Mouse (Mus musculus): Measurements from ENCODE around the gene Myom1. TPM values are rescaled to one million over a fixed set of nuclear protein-coding genes. Genes with fewer than 3 reads are reported as not detected.

Myom1 gene
- polyA plus RNA-seq, 1 experiment from 2014 or later = 208 TPM

DNA sequence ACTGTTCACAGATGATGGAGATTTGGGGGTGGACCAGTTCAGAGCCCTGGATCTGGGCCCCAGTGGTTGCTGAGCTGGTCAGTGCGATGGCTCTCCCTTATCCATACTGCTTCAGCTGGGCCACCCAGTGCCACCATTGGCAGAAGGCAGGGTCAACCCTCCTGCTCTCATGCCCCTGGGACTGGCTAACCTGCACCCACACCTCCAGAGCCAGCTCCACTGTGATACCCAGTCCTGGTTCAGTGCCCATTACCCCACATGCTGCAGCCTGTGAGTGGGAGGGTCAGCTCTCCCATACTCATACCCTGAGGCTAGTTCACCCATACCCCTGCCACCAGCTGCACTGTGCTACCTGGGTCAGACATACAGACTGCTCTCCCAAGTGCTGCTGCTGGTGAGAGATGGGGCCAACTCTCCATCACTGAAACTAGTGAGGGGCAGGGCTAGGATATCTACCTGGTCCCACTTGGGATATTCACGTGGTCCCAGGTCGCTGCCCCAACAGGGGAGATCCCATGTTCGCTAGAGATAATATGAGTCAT, 15.1 kb downstream of the Myom1 start:
- ATAC-seq (replicated peaks; ENCODE audit: insufficient number of reproducible peaks, low FRiP score, low TSS enrichment) = no peak
- no peak overlapping the region for H3K9ac ChIP-seq (ENCODE audit: low read depth, low read length)
- no peaks in the 10 kb centered on the region for H3K9me3 ChIP-seq (replicated peaks; ENCODE audit: control insufficient read depth, low read length)
- WGBS (ENCODE audit: insufficient replicate concordance) = 87% methylated on average over 4 of the region's 4 CpGs
- no peak overlapping the region for H3K27ac ChIP-seq (ENCODE audit: low read depth, low read length)
- no peaks in the 10 kb centered on the region for H3K27me3 ChIP-seq (ENCODE audit: control insufficient read depth, insufficient read depth, low read length)
- H3K36me3 ChIP-seq (ENCODE audit: control insufficient read depth, insufficient read depth, low read length) = no peaks in the 10 kb centered on the region
- no peak overlapping the region for H3K4me3 ChIP-seq (ENCODE audit: low read depth, low read length)
- no peak overlapping the region for H3K4me2 ChIP-seq
- H3K4me1 ChIP-seq (ENCODE audit: control insufficient read depth, insufficient read depth, low read length) = peaks cover 13% of the 10 kb centered on the region

DNA sequence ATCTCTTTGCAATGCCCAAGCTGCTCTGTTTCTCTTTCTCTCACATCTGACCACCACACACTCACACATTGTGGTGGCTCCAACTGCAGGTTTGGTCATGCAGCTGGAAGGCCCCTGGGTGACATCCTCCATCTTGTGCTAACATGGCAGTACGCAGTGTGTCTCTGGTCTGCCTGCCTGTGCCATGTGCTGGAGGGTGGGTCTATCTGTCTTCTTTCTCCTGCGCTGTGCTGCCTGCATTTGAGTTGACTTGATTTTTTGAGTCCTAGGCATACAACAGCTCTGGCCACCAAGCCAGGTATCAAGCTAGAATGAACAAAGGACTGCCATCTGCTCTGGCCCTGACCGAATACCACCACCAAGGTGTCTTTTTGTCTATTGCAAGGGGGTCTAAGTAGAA, 15.7 kb downstream of the Myom1 start:
- Histone ChIP-seq H3K4me2 (no peak overlapping the region), H3K9ac (ENCODE audit: low read depth, low read length) (no peak overlapping the region), H3K9me3 (replicated peaks; ENCODE audit: control insufficient read depth, low read length) (no peaks in the 10 kb centered on the region), H3K4me3 (ENCODE audit: low read depth, low read length) (no peak overlapping the region), H3K27me3 (ENCODE audit: control insufficient read depth, insufficient read depth, low read length) (no peaks in the 10 kb centered on the region), H3K36me3 (ENCODE audit: control insufficient read depth, insufficient read depth, low read length) (no peaks in the 10 kb centered on the region), H3K27ac (ENCODE audit: low read depth, low read length) (peak overlapping the region; percentile 99; the same call in 1 of the 2 replicates), H3K4me1 (ENCODE audit: control insufficient read depth, insufficient read depth, low read length) (peaks cover 18% of the 10 kb centered on the region)
- 94% methylated on average over 3 of the region's 3 CpGs for WGBS (ENCODE audit: insufficient replicate concordance)
- ATAC-seq (replicated peaks; ENCODE audit: insufficient number of reproducible peaks, low FRiP score, low TSS enrichment) = no peak

DNA sequence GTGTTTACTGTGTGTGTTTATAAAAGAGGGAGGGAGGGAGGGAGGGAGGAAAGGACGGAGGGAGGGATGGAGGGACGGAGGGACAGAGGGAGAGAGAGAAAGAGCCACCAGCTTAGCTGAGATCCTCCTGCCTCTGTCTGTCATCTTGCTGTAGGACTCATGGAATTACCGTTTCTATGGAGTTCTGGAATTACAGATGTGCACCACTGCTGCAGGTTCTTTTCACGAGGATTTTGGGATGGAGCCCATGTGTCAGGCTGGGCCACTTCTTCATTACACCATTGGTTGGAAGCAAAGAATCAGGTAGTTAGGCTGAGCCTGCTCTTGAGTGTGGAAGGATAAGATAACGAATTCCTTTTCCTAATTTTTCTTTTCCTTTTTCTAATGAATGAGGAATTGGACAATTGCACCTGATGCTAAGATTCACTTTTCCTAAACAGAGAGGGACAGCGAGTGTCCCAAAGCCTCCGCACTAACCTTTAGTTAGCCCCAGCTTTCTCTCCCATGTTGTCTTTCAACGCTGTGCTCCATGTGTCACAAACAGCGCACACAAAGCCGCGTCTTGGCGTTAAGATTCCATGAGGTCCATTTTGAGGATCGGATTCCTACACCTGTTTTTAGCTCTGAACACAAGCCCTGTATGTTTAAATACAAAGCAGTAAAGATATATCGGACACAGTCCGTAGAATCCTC, 16.3 kb downstream of the Myom1 start:
- 49% methylated on average over 15 of the region's 15 CpGs for WGBS (ENCODE audit: insufficient replicate concordance)
- H3K27me3 ChIP-seq (ENCODE audit: control insufficient read depth, insufficient read depth, low read length) = no peaks in the 10 kb centered on the region
- ATAC-seq (replicated peaks; ENCODE audit: insufficient number of reproducible peaks, low FRiP score, low TSS enrichment) = no peak
- H3K4me2 ChIP-seq = peak overlapping the region; percentile 47
- peak overlapping the region; percentile 99 for H3K27ac ChIP-seq (ENCODE audit: low read depth, low read length)
- no peaks in the 10 kb centered on the region for H3K9me3 ChIP-seq (replicated peaks; ENCODE audit: control insufficient read depth, low read length)
- H3K4me3 ChIP-seq (ENCODE audit: low read depth, low read length) = peak overlapping the region; percentile 52
- H3K36me3 ChIP-seq (ENCODE audit: control insufficient read depth, insufficient read depth, low read length) = no peaks in the 10 kb centered on the region
- H3K4me1 ChIP-seq (ENCODE audit: control insufficient read depth, insufficient read depth, low read length) = peaks cover 18% of the 10 kb centered on the region
- H3K9ac ChIP-seq (ENCODE audit: low read depth, low read length) = peak overlapping the region; percentile 90

DNA sequence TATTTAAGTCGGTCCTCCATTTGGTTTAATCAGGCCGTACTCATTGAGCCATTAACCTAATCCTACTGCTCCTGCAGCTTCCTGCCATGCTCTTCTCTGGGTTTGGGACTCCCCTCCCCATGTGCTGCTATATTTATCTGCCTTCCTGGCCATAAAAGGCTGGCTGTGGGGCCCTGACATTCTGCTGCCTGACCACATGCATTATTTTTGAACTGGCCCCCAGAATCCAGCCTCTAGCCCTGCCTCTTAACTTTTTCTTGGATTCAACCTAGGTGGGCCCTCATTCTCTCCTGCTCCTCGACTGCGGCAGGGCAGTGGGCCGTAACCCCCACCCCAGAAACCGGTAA, 16.8 kb downstream of the Myom1 start:
- Histone ChIP-seq H3K36me3 (ENCODE audit: control insufficient read depth, insufficient read depth, low read length) (0 out of 2 replicates have a peak, but pooled peaks cover 2% of the 10 kb centered on the region), H3K27me3 (ENCODE audit: control insufficient read depth, insufficient read depth, low read length) (no peaks in the 10 kb centered on the region), H3K27ac (ENCODE audit: low read depth, low read length) (peak overlapping the region; percentile 99), H3K9me3 (replicated peaks; ENCODE audit: control insufficient read depth, low read length) (no peaks in the 10 kb centered on the region), H3K4me1 (ENCODE audit: control insufficient read depth, insufficient read depth, low read length) (peaks cover 23% of the 10 kb centered on the region), H3K4me3 (ENCODE audit: low read depth, low read length) (peak overlapping the region; percentile 52), H3K9ac (ENCODE audit: low read depth, low read length) (peak overlapping the region; percentile 90), H3K4me2 (peak overlapping the region; percentile 47)
- 11% methylated on average over 6 of the region's 6 CpGs for WGBS (ENCODE audit: insufficient replicate concordance)
- ATAC-seq (replicated peaks; ENCODE audit: insufficient number of reproducible peaks, low FRiP score, low TSS enrichment) = peak; percentile 58

DNA sequence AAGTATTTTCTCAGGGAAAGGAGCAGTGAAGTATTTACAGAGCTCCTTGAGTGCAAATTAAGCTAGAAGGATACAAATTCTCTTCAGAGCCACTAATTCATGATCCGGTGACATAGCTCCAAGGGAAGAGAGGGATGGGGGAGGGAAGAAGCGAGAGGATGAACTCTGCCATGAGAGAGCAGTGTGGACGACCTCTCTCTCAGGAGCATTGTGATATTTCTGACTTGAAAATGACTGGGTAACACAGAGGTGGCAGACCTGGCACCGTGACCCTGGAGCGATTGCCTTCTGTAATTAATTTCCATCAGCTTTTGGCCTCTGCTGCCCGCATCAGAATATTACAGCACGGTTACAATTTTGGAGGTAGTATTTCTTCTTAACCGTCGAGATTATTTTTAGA, 17.4 kb downstream of the Myom1 start:
- no peak for ATAC-seq (replicated peaks; ENCODE audit: insufficient number of reproducible peaks, low FRiP score, low TSS enrichment)
- H3K9ac ChIP-seq (ENCODE audit: low read depth, low read length) = peak overlapping the region; percentile 90
- peak overlapping the region; percentile 47 for H3K4me2 ChIP-seq
- H3K36me3 ChIP-seq (ENCODE audit: control insufficient read depth, insufficient read depth, low read length) = 0 out of 2 replicates have a peak, but pooled peaks cover 2% of the 10 kb centered on the region
- WGBS (ENCODE audit: insufficient replicate concordance) = 42% methylated on average over 9 of the region's 9 CpGs
- peaks cover 17% of the 10 kb centered on the region for H3K4me1 ChIP-seq (ENCODE audit: control insufficient read depth, insufficient read depth, low read length)
- H3K27me3 ChIP-seq (ENCODE audit: control insufficient read depth, insufficient read depth, low read length) = no peaks in the 10 kb centered on the region
- no peaks in the 10 kb centered on the region for H3K9me3 ChIP-seq (replicated peaks; ENCODE audit: control insufficient read depth, low read length)
- peak overlapping the region; percentile 99 for H3K27ac ChIP-seq (ENCODE audit: low read depth, low read length)
- peak overlapping the region; percentile 52 for H3K4me3 ChIP-seq (ENCODE audit: low read depth, low read length)

DNA sequence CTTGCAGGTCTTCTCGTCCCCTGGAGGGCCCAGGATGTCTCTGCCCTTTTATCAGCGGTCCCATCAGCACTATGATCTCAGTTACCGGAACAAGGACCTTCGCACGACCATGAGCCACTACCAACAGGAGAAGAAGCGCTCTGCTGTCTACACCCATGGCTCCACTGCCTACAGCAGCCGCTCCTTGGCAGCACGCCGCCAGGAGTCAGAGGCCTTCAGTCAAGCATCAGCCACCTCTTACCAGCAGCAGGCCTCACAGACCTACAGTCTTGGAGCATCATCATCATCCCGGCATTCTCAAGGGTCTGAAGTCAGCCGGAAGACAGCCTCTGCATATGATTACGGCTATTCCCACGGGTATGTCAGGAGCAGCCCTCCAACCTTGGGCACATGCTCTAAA, 20.4 kb downstream of the Myom1 start:
- Histone ChIP-seq H3K27me3 (ENCODE audit: control insufficient read depth, insufficient read depth, low read length) (no peaks in the 10 kb centered on the region), H3K4me1 (ENCODE audit: control insufficient read depth, insufficient read depth, low read length) (peaks cover 18% of the 10 kb centered on the region), H3K9ac (ENCODE audit: low read depth, low read length) (no peak overlapping the region; the same call in 1 of the 2 replicates), H3K4me2 (no peak overlapping the region; the same call in 1 of the 2 replicates), H3K4me3 (ENCODE audit: low read depth, low read length) (no peak overlapping the region), H3K27ac (ENCODE audit: low read depth, low read length) (no peak overlapping the region), H3K9me3 (replicated peaks; ENCODE audit: control insufficient read depth, low read length) (no peaks in the 10 kb centered on the region), H3K36me3 (ENCODE audit: control insufficient read depth, insufficient read depth, low read length) (0 out of 2 replicates have a peak, but pooled peaks cover 2% of the 10 kb centered on the region)
- 81% methylated on average over 13 of the region's 13 CpGs for WGBS (ENCODE audit: insufficient replicate concordance)
- ATAC-seq (replicated peaks; ENCODE audit: insufficient number of reproducible peaks, low FRiP score, low TSS enrichment) = no peak

DNA sequence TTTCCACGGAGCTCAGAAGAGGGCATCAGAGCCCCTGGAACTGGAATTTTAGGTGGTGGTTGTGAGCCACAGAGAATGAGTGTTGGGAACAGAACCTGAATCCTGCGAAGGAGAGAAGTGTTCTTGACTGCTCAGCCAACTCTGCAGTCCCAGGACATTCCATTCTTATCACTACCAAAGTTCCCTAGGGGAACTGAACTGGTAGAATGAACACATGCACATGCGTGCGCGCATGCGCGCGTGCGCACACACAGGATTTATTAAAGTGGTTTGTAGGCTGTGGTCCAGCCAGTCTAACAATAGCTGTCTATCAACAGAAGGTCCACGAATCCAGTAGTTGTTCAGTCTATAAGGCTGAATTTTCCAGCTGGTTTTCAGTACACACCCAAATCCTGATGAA, 21.6 kb downstream of the Myom1 start:
- Histone ChIP-seq H3K9me3 (replicated peaks; ENCODE audit: control insufficient read depth, low read length) (no peaks in the 10 kb centered on the region), H3K27ac (ENCODE audit: low read depth, low read length) (no peak overlapping the region), H3K4me3 (ENCODE audit: low read depth, low read length) (no peak overlapping the region), H3K27me3 (ENCODE audit: control insufficient read depth, insufficient read depth, low read length) (no peaks in the 10 kb centered on the region), H3K4me1 (ENCODE audit: control insufficient read depth, insufficient read depth, low read length) (peaks cover 13% of the 10 kb centered on the region; the same call in 1 of the 2 replicates), H3K36me3 (ENCODE audit: control insufficient read depth, insufficient read depth, low read length) (0 out of 2 replicates have a peak, but pooled peaks cover 2% of the 10 kb centered on the region), H3K4me2 (no peak overlapping the region), H3K9ac (ENCODE audit: low read depth, low read length) (no peak overlapping the region)
- ATAC-seq (replicated peaks; ENCODE audit: insufficient number of reproducible peaks, low FRiP score, low TSS enrichment) = no peak
- WGBS (ENCODE audit: insufficient replicate concordance) = 85% methylated on average over 10 of the region's 10 CpGs

DNA sequence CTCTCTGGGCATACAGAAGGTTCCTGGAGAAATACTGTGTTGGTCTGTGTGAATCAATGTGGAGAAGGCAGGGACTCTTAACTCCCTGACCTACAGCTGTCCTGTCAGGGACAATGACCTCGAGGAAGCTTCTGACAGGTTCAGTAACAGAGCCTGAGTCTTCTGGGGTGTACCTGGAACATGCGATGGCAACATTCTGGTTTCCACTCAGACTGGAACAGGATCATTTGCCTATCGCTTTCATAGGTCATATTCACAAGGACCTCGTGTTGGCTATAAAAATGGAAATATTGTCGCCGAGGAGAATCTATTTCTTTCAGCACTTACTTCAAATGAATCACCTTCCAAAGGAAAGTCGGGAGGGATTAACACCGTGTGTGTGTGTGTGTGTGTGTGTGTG, 23.5 kb downstream of the Myom1 start:
- no peak overlapping the region for H3K27ac ChIP-seq (ENCODE audit: low read depth, low read length)
- H3K4me2 ChIP-seq = no peak overlapping the region
- no peak overlapping the region for H3K4me3 ChIP-seq (ENCODE audit: low read depth, low read length)
- ATAC-seq (replicated peaks; ENCODE audit: insufficient number of reproducible peaks, low FRiP score, low TSS enrichment) = no peak
- H3K27me3 ChIP-seq (ENCODE audit: control insufficient read depth, insufficient read depth, low read length) = no peaks in the 10 kb centered on the region
- H3K4me1 ChIP-seq (ENCODE audit: control insufficient read depth, insufficient read depth, low read length) = peaks cover 13% of the 10 kb centered on the region; the same call in 1 of the 2 replicates
- 0 out of 2 replicates have a peak, but pooled peaks cover 2% of the 10 kb centered on the region for H3K36me3 ChIP-seq (ENCODE audit: control insufficient read depth, insufficient read depth, low read length)
- no peak overlapping the region for H3K9ac ChIP-seq (ENCODE audit: low read depth, low read length)
- H3K9me3 ChIP-seq (replicated peaks; ENCODE audit: control insufficient read depth, low read length) = no peaks in the 10 kb centered on the region
- 72% methylated on average over 8 of the region's 8 CpGs for WGBS (ENCODE audit: insufficient replicate concordance)

Measured in heart, embryonic 11.5 days (tissue).